Mouse (Mus musculus): ENCODE data around the gene Arv1.
A peak's percentile ranks its signal among the peaks of the same experiment; 100 is the strongest.

Gene Arv1

DNA sequence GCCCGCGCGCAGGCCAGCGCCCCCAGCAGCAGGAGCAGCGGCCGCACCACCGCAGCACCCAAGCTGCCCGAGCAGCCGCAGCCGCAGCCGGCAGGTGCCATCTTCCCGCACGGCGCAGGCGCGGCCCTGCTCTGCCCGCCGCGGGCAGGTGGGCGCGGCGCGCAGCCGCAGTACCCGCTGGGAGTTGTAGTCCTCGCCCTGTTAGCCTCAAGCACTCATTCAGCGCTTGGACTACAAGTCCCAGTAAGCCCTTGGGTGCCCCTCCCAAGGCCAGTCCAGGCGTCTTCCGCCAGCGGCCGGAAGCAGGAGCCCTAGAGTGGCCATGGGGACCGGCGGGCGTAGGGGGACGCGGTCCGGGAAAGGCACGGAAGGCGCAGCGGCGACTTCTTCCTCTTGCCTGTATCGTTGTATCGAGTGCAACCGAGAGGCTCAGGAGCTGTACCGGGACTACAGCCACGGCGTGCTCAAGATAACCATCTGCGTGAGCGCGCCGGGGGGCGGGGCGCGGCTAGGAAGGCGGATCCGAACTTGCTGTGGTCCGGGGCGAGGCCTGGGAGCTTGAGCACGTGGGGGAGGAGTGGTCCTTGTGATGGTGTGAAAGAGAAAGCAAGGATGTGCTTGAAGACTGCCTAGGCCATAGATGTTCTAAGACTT, at the start of gene Arv1, which contains the start of gene Ttc13:
Gene Arv1 (plus strand): TSS at position 278 of the 654 bp plus-strand sequence.
Gene Ttc13 (minus strand): TSS at position 122 of the 654 bp plus-strand sequence.
- peak; percentile 95 to 98 for DNase-seq

DNA sequence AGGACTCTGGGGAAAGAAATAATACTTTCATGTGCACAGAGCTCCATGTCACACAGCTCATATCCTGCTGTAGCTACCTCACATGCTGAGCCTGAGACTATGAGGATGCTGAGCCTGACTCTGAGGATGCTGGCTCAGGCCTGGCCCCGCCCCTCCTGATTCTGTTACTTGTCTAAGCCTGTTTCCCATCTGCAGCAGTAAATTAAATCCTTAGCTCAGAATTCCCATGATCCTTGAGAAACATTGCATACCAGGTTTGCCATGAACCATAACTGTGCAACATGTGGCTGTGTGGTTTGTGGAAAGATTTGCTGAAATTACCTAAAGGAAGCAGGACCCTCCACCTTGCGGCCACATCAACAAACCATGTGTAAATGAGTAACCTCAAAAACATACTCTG, 49.6 kb upstream of the Arv1 start:
- DNase-seq: no peak

DNA sequence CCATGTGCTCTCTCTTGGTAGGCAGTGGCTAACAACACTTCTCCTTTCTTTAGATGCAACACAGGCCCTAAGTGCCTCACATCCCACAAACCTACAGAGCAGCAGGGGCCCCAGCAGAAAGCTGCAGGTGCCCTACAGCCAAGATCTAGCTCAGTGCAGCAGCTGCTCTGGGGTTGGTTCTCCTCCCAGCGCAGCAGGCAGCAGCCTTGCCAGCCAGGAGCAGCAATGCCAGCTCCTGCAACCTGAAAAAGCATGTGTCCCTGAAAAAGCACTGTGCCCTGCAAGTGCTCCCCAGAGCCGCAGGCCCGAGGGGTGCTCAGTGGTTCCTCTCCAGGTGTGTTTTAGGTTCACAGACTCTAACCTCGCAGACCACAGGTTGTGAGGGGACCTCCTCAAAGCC, 45.3 kb upstream of the Arv1 start:
- DNase-seq: peak; percentile 78 to 82

DNA sequence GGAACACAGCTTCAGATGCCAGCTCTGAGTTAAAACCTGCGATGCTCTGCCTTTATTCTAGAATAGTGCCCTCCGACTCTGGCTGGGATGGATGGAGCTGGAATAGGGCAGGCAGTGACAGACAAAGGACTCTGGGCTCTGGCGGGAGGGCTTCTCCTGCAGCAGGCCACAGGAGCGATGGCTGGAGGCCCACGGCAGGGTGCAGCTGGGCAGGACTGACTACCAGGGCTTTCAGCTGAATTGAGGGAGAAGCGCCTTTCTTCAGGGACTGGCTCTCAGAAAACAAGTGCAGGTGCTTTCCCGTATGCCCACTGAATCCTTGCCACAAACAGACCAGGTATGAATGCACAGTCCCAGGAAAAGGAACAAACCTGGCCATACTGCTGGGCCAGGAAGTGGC, 44.9 kb upstream of the Arv1 start:
- DNase-seq: peak; percentile 67 to 72

DNA sequence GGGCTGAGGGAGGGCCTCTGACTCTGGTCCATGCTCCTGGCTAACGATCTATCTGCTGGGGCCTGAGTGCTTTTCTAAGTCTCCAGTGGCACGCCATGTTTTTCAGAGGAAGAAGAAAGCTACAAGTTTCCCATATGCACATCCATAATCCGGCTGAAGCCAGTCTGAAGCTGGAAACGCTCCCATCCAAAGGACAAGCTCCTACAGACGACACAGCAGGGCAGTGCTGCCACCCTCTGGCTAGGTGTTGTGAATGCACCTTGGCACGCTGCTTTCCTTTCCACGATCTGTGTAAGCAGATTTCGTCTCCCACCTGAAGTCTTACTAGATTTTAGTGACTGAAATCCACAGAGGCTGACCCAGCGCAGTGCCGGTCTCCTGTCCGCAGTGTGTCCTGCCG, 44.5 kb upstream of the Arv1 start:
- DNase-seq: peak; percentile 96 to 97

DNA sequence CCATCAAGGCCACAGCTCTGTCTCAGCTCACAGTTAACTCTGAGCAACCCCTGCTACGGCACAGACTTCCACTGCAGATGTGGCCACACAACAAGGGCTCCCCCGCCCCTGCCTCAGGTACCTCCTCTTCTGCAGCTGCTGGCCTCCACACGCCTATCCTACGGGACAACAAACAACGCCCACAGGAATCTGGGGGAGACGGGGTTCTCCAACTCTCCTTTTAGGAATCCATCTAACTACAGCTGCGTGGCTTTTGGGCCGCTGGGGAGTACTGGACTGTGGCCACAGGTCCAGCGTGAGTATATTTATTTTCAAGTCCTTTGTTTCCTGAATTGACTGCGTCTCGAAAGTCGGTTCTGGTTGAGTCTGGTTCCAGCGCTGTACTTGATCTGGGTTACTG, 43.7 kb upstream of the Arv1 start:
- DNase-seq: no peak

DNA sequence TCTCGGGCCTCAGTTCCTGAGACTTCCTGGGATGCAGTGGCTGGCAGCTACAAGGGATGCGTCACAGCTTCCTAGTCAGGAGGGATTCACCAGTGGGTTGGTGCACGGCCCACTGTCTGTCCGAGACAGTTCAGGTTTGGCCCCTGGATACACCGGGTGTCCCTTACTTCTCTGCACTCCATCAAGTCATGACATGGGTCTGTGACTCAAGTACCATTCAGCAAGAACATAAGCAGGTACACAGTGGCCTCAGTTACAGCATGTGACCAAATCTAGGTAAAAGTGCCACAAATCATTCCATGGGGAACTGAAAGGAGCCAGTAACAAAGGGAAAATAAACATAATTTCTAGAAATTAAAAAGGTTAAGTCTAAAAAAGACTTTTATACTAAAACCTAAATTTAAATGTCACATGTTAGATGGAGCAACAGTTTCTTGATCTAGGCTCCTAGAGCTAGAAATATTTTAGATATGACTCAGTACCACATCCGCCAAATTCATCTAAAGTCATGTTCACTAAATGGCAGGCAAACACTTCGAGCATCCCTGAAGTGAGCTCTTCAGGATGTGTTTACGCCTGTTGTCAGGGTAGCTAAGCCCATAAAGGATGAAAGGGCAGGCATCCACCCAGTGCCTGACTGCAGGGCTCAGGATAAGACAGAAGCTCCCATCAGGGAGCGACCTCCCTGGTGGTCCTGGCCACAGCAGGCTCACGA, 40.7 kb upstream of the Arv1 start:
- no peak for DNase-seq

DNA sequence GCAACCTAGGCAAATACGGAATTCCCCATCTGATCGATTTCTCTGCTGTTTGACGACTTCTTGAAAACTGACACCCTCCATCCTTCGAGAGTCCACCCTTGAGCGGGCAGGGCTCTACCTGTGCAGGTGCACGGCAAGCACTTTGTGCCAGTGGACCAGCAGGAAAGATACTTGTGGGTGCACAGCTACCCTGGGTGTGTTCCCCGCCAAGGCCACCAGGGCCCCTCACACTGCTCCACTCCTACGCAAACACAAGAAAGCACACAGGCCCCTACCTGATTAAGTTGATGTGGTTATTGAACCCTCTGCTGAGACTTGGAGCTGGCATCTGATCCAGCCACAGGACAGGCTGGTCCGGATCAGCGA, 40.2 kb upstream of the Arv1 start:
- no peak for DNase-seq

DNA sequence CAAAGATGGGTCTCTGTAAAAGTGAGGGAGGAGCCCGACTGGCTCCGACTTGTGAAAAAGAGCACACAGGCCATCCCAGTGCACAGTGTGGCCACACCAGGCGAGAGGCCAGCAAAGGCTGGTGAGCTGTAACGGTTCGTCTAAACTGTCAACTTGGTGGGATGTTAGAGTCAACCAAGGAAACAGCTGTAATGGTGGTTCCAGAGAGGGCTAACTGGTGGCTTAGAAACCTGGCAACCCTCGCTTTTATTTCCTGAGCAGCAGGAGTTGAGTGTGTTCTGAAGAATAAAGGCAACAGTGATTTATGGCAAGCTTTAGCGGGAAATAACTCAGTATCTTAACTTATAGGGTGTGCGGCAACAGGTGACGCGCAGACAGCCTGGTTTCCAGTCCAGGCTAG, 39.7 kb upstream of the Arv1 start:
- DNase-seq: no peak

DNA sequence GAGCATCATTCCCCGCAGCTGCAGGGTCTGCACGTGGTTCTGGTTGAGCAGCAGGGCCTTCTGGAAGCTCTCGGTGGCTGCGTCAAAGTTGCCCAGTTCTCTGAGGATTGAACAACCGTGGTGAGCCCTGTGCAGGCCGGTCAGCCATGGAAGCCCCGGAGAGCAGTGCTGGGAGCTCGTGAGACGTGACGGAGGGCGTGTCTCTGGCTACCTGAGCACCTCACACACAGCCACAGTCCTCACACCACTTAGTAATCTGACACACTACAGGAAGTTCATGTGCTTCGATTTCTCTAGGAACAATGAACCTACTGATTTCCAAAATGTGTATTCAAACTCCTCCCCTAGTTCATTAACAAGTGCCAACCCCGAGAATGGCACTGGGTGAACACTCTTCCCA, 33.0 kb upstream of the Arv1 start:
- no peak for DNase-seq

DNA sequence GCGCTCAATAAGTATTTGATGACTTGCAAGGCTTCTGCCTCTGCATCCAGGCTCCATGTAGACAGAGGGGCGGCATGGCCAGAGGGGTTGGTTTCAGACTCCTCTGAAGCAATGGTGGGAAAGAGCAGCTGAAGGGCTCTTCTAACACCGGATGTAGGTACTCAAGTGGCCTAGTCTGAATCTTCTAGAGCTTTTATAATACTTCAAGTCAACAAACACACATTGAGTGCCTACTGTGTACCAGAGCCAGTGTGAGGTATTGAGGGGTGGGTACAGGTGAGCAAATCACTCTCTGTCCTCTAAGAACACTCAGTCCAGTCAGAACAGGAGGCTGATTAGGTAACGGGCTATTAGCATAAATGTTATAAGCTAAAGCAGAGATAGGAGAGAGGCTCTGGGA, 30.2 kb upstream of the Arv1 start:
- no peak for DNase-seq

DNA sequence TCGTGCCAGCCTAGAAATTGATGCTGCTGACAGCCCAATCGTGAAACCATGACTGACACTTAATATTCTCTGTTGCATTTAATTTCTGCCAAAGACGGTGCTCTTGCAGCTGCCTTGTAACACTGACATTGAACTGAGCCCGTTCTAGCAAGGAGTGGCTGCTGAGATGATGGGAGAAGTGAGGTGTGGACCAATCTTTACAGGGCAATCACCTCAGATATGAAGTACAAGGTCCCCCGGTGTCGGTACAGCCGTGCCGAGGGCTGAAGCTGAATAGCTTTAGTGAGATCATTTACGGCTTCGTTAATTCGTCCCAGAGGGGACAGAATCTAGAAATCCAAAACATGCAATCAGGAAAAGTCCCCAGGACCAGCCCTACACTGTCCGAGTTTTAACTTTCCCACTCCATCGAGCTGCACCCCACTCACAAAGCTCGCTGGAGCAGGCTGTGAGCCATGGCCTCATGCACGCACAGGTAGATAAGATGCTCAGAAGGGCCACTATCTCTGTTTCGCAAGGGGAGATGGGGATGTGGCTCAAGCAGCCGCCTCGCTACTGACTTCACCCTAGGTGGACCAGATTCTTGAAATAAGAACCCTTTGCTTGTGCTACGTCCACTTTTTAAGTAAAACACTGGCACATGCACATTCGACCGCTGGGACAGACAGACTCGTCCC, 26.4 kb upstream of the Arv1 start:
- DNase-seq: no peak

DNA sequence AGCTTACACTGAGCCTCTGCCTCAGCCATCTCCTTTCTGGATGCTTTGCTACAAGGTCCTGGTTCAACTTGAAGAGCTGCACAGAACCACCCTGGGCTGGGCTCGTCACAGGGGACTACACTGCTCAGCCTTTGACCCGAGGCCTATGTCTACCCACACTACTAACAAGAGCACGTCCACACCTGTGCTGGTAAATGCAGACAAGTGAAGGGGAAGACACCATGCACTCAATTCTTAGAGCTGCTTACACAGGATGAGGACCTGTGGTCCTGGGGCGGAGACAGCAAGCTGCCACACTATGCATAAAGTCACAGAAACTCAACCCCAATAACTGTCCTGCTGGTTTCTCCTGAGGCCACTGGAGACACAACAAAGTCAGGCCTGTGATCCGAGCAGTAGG, 21.7 kb upstream of the Arv1 start:
- no peak for DNase-seq

DNA sequence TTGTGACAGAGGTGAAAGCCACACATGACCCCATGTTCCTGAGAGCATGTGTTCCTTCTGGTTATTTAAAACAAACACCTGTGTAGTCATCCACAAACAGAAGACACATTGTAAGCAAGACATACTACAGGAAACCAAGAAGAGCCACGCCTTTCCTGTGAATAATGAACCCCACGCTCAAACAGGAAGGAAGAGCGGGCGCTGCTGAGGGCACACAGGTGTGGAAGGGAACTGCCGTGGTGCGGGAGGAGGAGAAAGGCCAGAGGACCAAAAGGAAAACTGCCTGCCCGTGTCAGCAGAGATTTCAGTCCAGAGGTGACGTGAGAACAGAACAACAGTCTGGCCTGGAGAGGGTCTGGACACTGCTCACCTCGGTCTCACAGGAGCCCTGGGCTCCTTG, 20.9 kb upstream of the Arv1 start:
- no peak for DNase-seq

DNA sequence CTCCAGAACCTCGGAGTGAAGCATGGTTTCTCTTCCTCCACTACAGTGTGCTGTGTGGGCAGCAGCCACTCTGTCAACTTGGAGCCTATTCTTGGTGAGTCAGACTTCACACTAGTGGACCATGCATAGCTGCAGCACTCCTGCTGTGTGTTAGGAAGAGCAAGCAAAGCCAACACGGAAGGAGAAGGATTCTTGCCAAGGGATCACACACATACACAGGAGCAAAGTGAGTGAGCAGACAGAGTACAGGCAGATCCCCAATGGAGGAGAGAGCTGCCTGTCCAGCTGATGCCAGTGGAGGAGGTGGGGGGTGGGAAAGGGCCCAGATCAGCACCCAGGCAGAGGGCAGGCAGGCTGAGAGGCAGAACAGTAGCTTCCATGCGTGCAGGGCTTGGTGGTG, 19.8 kb upstream of the Arv1 start:
- peak; percentile 34 to 51 for DNase-seq

DNA sequence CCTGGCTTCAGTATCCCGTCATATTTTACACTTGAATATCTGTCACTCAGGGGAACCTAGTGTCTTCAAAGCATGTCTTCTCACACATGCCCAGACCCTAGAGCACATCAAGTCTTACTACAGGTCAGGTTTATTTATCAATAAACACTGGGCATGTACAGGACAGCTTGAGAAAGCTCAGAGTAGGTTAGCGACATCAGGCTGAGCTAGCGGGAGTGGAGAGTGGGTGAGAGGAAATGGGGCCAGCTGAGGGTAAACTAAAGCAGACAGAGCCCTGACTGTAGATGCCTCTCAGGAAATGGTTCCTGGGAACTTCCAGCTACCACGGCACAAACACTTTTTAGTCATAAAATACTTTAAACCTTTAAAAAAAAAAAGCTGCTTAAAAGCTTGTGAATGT, 18.4 kb upstream of the Arv1 start:
- no peak for DNase-seq

DNA sequence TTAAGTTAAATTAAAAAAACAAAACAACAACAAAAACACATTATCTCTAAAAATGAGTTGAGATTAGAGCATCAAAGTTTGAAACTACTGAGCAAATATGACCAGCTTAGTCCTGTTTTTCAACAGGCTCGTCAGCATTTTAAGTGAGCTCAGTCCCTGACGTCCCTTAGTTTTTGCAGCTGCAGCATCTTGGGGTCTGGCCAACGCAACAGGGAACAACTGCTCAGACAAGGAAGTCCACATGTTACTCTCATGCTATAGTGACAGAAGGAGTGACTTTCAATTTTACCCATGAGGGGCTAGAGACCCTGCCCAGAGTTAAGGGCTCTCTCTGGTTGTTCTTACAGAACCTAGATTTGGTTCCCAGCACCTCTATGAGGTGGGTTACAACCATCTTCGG, 17.6 kb upstream of the Arv1 start:
- no peak for DNase-seq

DNA sequence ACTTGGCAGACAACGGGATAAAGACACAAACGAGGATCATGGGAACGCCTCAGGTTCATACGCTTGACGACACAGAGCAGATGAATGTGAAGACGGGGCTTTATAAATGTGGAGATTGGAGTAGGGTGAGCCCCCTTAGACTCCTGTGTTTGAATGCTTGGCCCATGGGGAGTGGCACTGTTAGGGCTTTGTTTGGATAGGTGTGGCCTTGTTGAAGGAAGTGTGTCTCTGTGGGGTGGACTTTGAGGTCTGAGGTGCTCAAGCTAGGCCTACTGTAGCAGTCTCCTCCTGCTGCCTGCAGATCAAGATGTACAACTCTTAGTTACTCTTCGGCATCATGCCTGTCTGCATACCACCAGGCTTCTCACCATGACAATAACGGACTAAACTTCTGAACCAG, 16.1 kb upstream of the Arv1 start:
- DNase-seq: no peak

DNA sequence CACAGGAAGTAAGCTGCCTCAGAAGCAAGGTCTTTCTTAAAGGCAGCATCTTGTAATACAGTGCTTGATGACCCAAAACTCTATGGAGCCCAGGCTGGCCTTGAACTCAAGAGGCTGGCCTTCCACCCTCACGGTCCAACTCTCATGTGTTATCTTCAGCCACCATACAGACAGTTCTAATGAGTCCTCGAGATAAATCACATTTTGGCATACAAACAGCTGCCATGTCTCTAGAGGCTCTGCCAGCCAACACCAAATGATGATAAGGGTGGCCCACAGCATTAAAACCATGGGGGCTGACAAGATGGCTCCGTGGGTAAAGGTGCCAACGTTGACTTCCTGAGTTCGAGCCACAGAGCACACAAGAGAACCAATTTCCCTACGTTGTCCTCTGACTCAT, 8.7 kb upstream of the Arv1 start:
- no peak for DNase-seq

DNA sequence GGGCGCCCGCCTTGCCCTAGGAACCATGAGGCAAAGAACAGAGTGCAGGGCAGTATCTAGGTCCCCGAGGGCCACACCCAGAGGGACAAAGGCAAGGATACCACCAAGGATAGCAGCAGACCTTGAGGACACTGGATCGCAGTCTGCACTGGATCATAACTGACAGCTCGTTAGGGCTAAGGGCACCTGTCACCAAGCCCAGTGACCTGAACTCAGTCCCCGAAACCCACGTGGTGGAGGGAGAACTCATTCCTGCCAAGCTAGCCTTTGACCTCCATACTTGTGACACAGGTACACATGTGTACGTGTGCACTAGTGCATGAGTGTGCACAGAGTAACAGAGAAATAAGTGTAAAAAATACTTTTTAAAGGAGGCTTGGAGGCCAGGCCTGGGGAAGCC, 6.2 kb upstream of the Arv1 start:
- DNase-seq: no peak

DNA sequence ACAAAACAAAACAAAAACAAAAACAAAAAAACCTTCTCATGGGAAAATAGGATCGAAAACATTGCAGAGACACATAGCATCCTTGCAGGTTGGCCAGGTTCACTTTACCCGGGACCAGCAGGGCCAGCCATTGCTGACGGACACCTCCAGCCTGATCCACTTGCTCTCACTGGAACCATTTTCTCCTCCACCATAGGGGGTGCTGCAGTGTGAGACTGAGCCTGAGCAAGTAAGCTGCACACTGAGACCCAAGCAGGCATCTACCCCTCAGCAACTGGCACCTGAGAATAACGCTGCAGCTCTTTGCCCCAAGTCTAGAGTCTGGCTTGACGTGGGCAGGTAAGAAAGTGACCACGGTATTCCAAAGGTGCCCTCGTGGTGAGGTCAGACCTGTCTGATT, 1.8 kb upstream of the Arv1 start:
- DNase-seq: peak; percentile 13 to 25

DNA sequence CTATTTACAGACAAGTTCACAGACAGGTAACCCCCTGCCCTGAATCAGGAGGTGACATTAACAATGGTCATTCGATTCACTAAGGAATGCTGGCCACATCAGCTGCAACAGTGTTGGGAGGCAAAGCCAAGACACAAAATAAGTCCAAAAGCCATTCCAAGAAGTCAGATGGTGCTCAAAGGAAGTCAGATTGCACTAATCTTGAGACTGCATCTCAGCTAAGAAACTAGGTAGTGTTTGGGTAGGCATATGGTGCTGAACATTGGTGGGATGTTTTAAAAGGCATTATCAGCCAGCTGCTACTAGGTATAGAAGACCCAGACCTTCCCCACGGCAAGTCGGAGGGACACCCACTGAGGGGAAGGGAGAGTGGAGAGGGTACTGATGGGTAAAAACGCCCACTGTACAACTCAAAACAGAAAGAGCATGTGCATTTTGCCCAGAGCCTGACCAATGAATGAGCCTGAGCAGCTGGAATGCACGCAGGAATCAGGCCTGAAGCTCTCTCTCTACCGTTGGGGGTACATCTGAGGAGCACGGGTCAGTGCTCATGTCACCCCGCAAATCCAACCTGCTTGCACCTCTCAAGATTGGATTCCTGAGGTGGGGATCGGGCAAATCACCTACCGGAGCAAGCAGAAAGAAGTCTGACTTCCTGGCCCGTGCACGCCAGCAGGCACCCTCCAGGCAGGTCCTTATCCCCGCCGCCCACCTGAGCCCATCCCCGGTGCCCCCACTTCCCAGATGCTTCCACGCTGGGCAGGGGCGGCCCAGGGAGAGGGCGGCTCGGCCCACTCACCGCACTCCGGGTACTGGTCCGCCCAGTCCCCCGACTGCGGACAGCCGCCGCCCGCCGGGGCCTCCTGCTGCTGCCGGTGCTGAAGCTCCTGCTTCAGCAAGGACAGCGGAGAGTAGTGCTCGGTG, 739 bp upstream of the Arv1 start:
- peak in 1 of 2 experiments; percentile 13 for DNase-seq

DNA sequence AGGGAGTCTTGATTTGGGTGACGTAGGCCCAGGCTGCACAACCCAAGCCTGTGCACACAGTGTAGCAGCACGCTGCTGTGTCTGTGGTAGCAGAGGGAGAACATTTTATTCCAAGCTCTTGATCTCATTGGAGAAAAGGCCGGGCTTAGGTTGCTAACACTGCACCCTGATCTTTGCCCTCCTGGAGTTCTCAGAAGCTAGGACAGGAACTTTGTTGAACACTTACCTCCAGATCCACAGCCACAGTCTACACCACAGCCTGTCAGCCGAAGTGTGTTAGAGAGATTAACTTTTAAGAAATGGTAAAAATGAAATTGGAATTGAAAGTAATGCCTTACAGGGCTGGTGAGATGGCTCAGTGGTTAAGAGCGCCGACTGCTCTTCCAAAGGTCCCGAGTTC, 2.4 kb downstream of the Arv1 start:
- no peak for DNase-seq

All from cerebellum, postnatal 14 days (tissue).